Mouse (Mus musculus) heart, postnatal 10 days (tissue): ENCODE data around the gene Ooep. TPM values are rescaled to one million over a fixed set of nuclear protein-coding genes. Genes with fewer than 3 reads are reported as not detected.
"Not testable (repeated sequence)": the region's sequence is repeated elsewhere in the genome, so short reads cannot be mapped to it uniquely, and the experiment has no call there.

Experiments used
- DNase-seq, 2 experiments: peaks; one replicate each; pipeline ENCODE4 v3.0.0; 2021
- intact Hi-C: fragments of 180-260 bp; cut with DNase I; formaldehyde crosslinking; loops from one replicate; pipeline ENCODE4 v1.15.1; 2025
- total RNA-seq, 2 experiments: library from RNA; stranded (reverse); gene quantifications; 2 replicates each; pipeline ENCODE4 v1.2.3; 2021

The Ooep gene
- total RNA-seq, 2 experiments from 2014 or later, result not detected

GRCm38 (mm10) chr9:78368671-78369293 is 9.7 kb downstream of the Ooep start:
- DNase-seq, result no peak
- intact Hi-C loops, result no loop called here

GRCm38 (mm10) chr9:78367959-78368358 is 10.6 kb downstream of the Ooep start, which contains the start of gene Dppa5a:
TSS of gene Dppa5a (minus strand) at chr9:78368177.
- intact Hi-C loops, result not testable (repeated sequence)

GRCm38 (mm10) chr9:78365850-78366544 is 12.5 kb downstream of the Ooep start:
- intact Hi-C loops, result no loop called here
- DNase-seq, result no peak

More at GRCm38 (mm10) chr9:78367959-78368358, 10.6 kb downstream of the Ooep start, which contains the start of gene Dppa5a:
- not testable (repeated sequence) for DNase-seq

GRCm38 (mm10) chr9:78364701-78365100 is 13.8 kb downstream of the Ooep start:
- intact Hi-C loops, result no loop called here
- no peak for DNase-seq

- no peak for DNase-seq
- intact Hi-C loops, result no loop called here
These were observed 15.2 kb downstream of the Ooep start for GRCm38 (mm10) chr9:78363374-78363773.

GRCm38 (mm10) chr9:78360484-78360872 is 18.0 kb downstream of the Ooep start:
- no peak for DNase-seq
- intact Hi-C loops, result no loop called here

GRCm38 (mm10) chr9:78359750-78360483 is 18.6 kb downstream of the Ooep start:
- no peak for DNase-seq
- intact Hi-C loops, result loop anchor here (2.0 kb wide), 1 partner anchor 193 kb away; no protein-coding TSS in a partner anchor

- peak; percentile 57 to 79 for DNase-seq
- intact Hi-C loops, result loop anchor here (2.0 kb wide), 1 partner anchor 195 kb away; no protein-coding TSS in a partner anchor
These were observed 20.5 kb downstream of the Ooep start for GRCm38 (mm10) chr9:78358053-78358452.

- DNase-seq, result no peak
- intact Hi-C loops, result no loop called here
These were observed 22.9 kb downstream of the Ooep start, which contains the start of gene Gsta2 for GRCm38 (mm10) chr9:78355611-78356010. TSS of gene Gsta2 (minus strand) at chr9:78355788.

- intact Hi-C loops, result no loop called here
- DNase-seq, result no peak
These were observed 23.6 kb downstream of the Ooep start for GRCm38 (mm10) chr9:78354665-78355578.

- intact Hi-C loops, result no loop called here
These were observed 26.9 kb downstream of the Ooep start for GRCm38 (mm10) chr9:78351504-78352220.

GRCm38 (mm10) chr9:78350007-78350406 is 28.5 kb downstream of the Ooep start:
- intact Hi-C loops, DNase-seq: not testable (repeated sequence)

More at GRCm38 (mm10) chr9:78351504-78352220, 26.9 kb downstream of the Ooep start:
- DNase-seq, result no peak

GRCm38 (mm10) chr9:78349141-78349540 is 29.4 kb downstream of the Ooep start:
- DNase-seq, intact Hi-C loops: not testable (repeated sequence)

- intact Hi-C loops, result not testable (repeated sequence)
- DNase-seq, result peak; percentile 20 to 21
These were observed 30.1 kb downstream of the Ooep start for GRCm38 (mm10) chr9:78348206-78349004.

- intact Hi-C loops, result no loop called here
- DNase-seq, result no peak
These were observed 31.5 kb downstream of the Ooep start for GRCm38 (mm10) chr9:78347004-78347403.

- DNase-seq, intact Hi-C loops: not testable (repeated sequence)
These were observed 33.3 kb downstream of the Ooep start for GRCm38 (mm10) chr9:78345235-78345634.

GRCm38 (mm10) chr9:78343055-78343454 is 35.5 kb downstream of the Ooep start:
- intact Hi-C loops, result loop anchor here (5.0 kb wide), 1 partner anchor 46 kb away; no protein-coding TSS in a partner anchor
- DNase-seq, result not testable (repeated sequence)

- DNase-seq, result not testable (repeated sequence)
- intact Hi-C loops, result loop anchor here (5.0 kb wide), 1 partner anchor 45 kb away; no protein-coding TSS in a partner anchor
These were observed 36.0 kb downstream of the Ooep start for GRCm38 (mm10) chr9:78342494-78342893.
